Mouse (Mus musculus): ENCODE measurements around the gene Pdk1. TPM values are rescaled to one million over a fixed set of nuclear protein-coding genes. Genes with fewer than 3 reads are reported as not detected.
A peak's percentile ranks its signal among the peaks of the same experiment; 100 is the strongest.

Gene Pdk1
- polyA plus RNA-seq, 2 experiments = 16.0 to 53.2 TPM

DNA sequence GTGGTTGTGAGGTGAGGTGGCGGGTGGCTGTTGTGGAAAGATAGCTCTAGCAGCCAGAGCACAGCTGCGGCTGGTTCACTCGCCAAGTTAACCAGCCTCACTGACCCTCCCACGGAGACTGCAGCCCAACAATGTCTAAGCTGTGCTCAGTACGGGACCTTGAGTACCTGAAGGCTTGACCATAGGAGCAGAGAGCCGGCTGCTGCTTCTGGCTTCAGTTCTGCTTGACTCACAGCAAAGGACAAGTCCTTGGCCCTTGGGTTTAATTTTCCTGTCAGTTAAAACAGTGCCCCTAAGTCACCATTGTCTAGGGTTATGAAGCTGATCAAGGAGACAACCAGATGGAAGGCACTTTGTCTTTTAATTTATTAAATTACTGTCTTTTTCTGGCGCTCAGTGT, 38.7 kb upstream of the Pdk1 start:
- Histone ChIP-seq H3K9ac (replicated peaks) (no peak overlapping the region), H3K4me1 (replicated peaks; ENCODE audit: control insufficient read depth in 2 of 2, insufficient read depth in 2 of 2, low read length in 1 of 2) (no peaks in the 10 kb centered on the region), H3K9me3 (ENCODE audit: control insufficient read depth, low read length) (no peaks in the 10 kb centered on the region), H3K4me3 (ENCODE audit: insufficient read depth in 1 of 2, low read depth in 2 of 2, low read length in 2 of 2) (no peak overlapping the region), H3K27ac (no peak overlapping the region), H3K27me3 (ENCODE audit: control insufficient read depth, insufficient read depth, low read length) (no peaks in the 10 kb centered on the region), H3K36me3 (replicated peaks; ENCODE audit: control insufficient read depth, insufficient read depth, low read depth) (no peaks in the 10 kb centered on the region), H3K4me2 (ENCODE audit: low read depth) (no peak overlapping the region)
- no peak for DNase-seq (ENCODE audit: low read depth in 3 of 3, low spot score in 3 of 3)
- TF ChIP-seq CTCF (IDR thresholded peaks at IDR 0.05; ENCODE audit: low read depth) (no peak), EP300 (IDR thresholded peaks at IDR 0.05; ENCODE audit: low read depth) (no peak)
- WGBS (ENCODE audit: insufficient replicate concordance) = 64% methylated on average over 7 of the region's 7 CpGs
- ATAC-seq (ENCODE audit: insufficient read depth) = no peak

DNA sequence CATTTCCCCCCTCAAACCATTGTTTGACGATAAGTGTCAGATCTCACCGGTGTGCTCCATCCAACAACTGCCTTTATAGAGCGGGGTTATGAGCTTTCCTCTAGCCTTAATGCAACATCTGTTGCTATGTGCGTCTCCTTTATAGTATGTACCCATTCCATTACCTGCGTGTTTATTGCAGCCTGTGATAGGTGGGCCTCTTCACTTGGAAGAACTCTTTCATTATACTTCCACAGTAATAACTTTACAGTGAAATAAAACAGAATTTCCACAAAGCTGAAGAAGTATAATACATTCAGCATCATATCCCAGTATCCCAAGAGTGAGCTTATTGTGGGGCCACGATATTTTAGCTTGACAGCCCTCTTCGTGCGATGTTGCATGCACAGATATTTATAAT, 37.5 kb upstream of the Pdk1 start:
- no peaks in the 10 kb centered on the region for H3K4me1 ChIP-seq (replicated peaks; ENCODE audit: control insufficient read depth in 2 of 2, insufficient read depth in 2 of 2, low read length in 1 of 2)
- no peaks in the 10 kb centered on the region for H3K27me3 ChIP-seq (ENCODE audit: control insufficient read depth, insufficient read depth, low read length)
- no peak overlapping the region for H3K4me3 ChIP-seq (ENCODE audit: insufficient read depth in 1 of 2, low read depth in 2 of 2, low read length in 2 of 2)
- H3K9me3 ChIP-seq (ENCODE audit: control insufficient read depth, low read length) = no peaks in the 10 kb centered on the region
- WGBS (ENCODE audit: insufficient replicate concordance) = 80% methylated on average over 8 of the region's 8 CpGs
- no peak for DNase-seq (ENCODE audit: low read depth in 3 of 3, low spot score in 3 of 3)
- H3K4me2 ChIP-seq (ENCODE audit: low read depth) = no peak overlapping the region
- H3K9ac ChIP-seq (replicated peaks) = no peak overlapping the region
- ATAC-seq (ENCODE audit: insufficient read depth) = no peak
- no peak for TF ChIP-seq EP300 (IDR thresholded peaks at IDR 0.05; ENCODE audit: low read depth)
- TF ChIP-seq CTCF (IDR thresholded peaks at IDR 0.05; ENCODE audit: low read depth) = no peak
- no peaks in the 10 kb centered on the region for H3K36me3 ChIP-seq (replicated peaks; ENCODE audit: control insufficient read depth, insufficient read depth, low read depth)
- H3K27ac ChIP-seq = no peak overlapping the region

DNA sequence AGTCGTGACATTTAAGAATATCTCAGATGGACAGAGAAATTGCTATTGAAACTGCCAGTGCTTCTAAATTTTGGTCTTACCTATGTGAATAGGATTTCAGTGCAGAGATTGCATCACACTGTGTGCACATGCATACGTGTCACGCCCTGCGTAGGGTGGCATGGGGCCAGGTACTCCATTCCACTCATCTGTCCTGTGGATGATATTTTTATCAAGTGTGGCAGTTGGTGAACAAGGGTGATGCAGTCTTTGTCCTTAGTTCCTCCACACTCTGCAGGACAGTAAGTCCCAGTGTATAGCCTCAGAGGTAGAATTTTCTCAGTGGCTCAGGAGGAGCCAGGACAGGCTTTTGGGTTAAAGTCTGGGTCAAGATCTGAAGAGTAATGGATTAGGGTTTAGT, 36.8 kb upstream of the Pdk1 start:
- no peaks in the 10 kb centered on the region for H3K4me1 ChIP-seq (replicated peaks; ENCODE audit: control insufficient read depth in 2 of 2, insufficient read depth in 2 of 2, low read length in 1 of 2)
- no peak overlapping the region for H3K27ac ChIP-seq
- H3K9me3 ChIP-seq (ENCODE audit: control insufficient read depth, low read length) = no peaks in the 10 kb centered on the region
- no peaks in the 10 kb centered on the region for H3K36me3 ChIP-seq (replicated peaks; ENCODE audit: control insufficient read depth, insufficient read depth, low read depth)
- no peaks in the 10 kb centered on the region for H3K27me3 ChIP-seq (ENCODE audit: control insufficient read depth, insufficient read depth, low read length)
- TF ChIP-seq CTCF (IDR thresholded peaks at IDR 0.05; ENCODE audit: low read depth) = no peak
- no peak for TF ChIP-seq EP300 (IDR thresholded peaks at IDR 0.05; ENCODE audit: low read depth)
- DNase-seq (ENCODE audit: low read depth in 3 of 3, low spot score in 3 of 3) (no peak), ATAC-seq (ENCODE audit: insufficient read depth) (no peak)
- H3K4me3 ChIP-seq (ENCODE audit: insufficient read depth in 1 of 2, low read depth in 2 of 2, low read length in 2 of 2) = no peak overlapping the region
- H3K9ac ChIP-seq (replicated peaks) = no peak overlapping the region
- 72% methylated on average over 4 of the region's 4 CpGs for WGBS (ENCODE audit: insufficient replicate concordance)
- H3K4me2 ChIP-seq (ENCODE audit: low read depth) = no peak overlapping the region

DNA sequence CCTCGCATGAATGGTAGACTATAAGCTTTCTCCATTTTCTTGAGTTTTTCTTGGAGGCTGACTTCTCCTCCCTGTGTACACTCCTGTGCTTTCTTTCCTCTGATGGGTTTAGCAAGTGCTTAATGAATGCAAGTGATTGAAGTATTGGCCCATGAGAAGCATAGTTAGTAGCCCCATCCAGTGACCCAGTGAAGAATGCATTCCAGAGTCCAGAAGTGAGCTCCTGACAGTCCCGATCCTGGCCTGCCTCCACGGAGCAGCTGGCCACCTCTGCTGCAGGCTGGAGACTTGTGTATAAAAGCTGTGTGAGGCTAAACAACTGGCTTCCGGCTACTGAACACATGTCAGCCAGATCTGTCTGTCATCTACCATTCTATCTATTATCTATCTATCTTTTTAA, 35.8 kb upstream of the Pdk1 start:
- Histone ChIP-seq H3K9me3 (ENCODE audit: control insufficient read depth, low read length) (no peaks in the 10 kb centered on the region), H3K9ac (replicated peaks) (no peak overlapping the region), H3K27ac (no peak overlapping the region), H3K36me3 (replicated peaks; ENCODE audit: control insufficient read depth, insufficient read depth, low read depth) (no peaks in the 10 kb centered on the region), H3K4me1 (replicated peaks; ENCODE audit: control insufficient read depth in 2 of 2, insufficient read depth in 2 of 2, low read length in 1 of 2) (no peaks in the 10 kb centered on the region), H3K27me3 (ENCODE audit: control insufficient read depth, insufficient read depth, low read length) (no peaks in the 10 kb centered on the region), H3K4me2 (ENCODE audit: low read depth) (no peak overlapping the region), H3K4me3 (ENCODE audit: insufficient read depth in 1 of 2, low read depth in 2 of 2, low read length in 2 of 2) (no peak overlapping the region)
- TF ChIP-seq CTCF (IDR thresholded peaks at IDR 0.05; ENCODE audit: low read depth) = no peak
- TF ChIP-seq EP300 (IDR thresholded peaks at IDR 0.05; ENCODE audit: low read depth) = no peak
- DNase-seq (ENCODE audit: low read depth in 3 of 3, low spot score in 3 of 3) = no peak
- no peak for ATAC-seq (ENCODE audit: insufficient read depth)
- 66% methylated on average over 4 of the region's 4 CpGs for WGBS (ENCODE audit: insufficient replicate concordance)

DNA sequence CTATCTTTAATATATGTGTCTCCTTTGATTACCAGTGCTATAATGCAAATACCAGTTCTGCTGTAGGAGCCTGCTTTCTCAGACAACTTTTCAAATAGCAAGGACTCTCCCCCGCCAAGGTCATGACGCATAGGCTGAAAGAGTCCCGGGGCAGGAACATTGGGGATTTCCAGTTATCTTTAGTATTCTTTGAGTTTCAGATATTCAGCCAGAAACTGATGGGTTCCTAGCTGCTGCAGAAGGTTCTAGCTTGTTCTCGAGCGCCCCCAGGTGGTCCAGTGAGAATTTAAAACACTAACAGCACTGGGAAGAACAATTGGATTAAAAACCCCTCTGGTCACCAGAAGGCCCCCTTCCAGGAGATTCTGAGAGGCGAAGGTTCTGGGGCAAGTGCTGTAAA, 35.2 kb upstream of the Pdk1 start:
- Histone ChIP-seq H3K4me3 (ENCODE audit: insufficient read depth in 1 of 2, low read depth in 2 of 2, low read length in 2 of 2) (no peak overlapping the region), H3K27ac (no peak overlapping the region), H3K9me3 (ENCODE audit: control insufficient read depth, low read length) (no peaks in the 10 kb centered on the region), H3K36me3 (replicated peaks; ENCODE audit: control insufficient read depth, insufficient read depth, low read depth) (no peaks in the 10 kb centered on the region), H3K4me1 (replicated peaks; ENCODE audit: control insufficient read depth in 2 of 2, insufficient read depth in 2 of 2, low read length in 1 of 2) (no peaks in the 10 kb centered on the region), H3K4me2 (ENCODE audit: low read depth) (no peak overlapping the region), H3K27me3 (ENCODE audit: control insufficient read depth, insufficient read depth, low read length) (no peaks in the 10 kb centered on the region), H3K9ac (replicated peaks) (no peak overlapping the region)
- 26% methylated on average over 6 of the region's 6 CpGs for WGBS (ENCODE audit: insufficient replicate concordance)
- TF ChIP-seq EP300 (IDR thresholded peaks at IDR 0.05; ENCODE audit: low read depth) (no peak), CTCF (IDR thresholded peaks at IDR 0.05; ENCODE audit: low read depth) (peak; percentile 67)
- ATAC-seq (ENCODE audit: insufficient read depth) = no peak
- peak; percentile 20 to 29 (median 24) for DNase-seq (ENCODE audit: low read depth in 3 of 3, low spot score in 3 of 3)

Data from liver, embryonic 14.5 days (tissue).